Mouse (Mus musculus) liver, embryonic 13.5 days (tissue): ENCODE results near the gene Nop53. TPM values are rescaled to one million over a fixed set of nuclear protein-coding genes. Genes with fewer than 3 reads are reported as not detected.
A peak's percentile ranks its signal among the peaks of the same experiment; 100 is the strongest.

ENCODE experiments used
- ATAC-seq: fragments of 200-750 bp; cut with Nextera tagmentation; 2 replicates; pipeline ENCODE4 v1.8.0; 2017; ENCODE audit warnings: low read depth, mild to moderate bottlenecking, moderate number of reproducible peaks, moderate library complexity
- DNase-seq: peaks from one replicate; pipeline ENCODE4 v3.0.0; 2022
- H3K27ac ChIP-seq: fragments of 300-500 bp; sonication (generic); 2 replicates; pipeline ENCODE4 v1.5.1; 2015; ENCODE audit warnings: moderate library complexity, mild to moderate bottlenecking, inconsistent platforms
- H3K27me3 ChIP-seq: fragments of 300-500 bp; sonication (generic); 2 replicates; pipeline ENCODE4 v1.6.1; 2015; ENCODE audit warnings: mild to moderate bottlenecking, inconsistent platforms
- H3K36me3 ChIP-seq: fragments of 300-500 bp; sonication (generic); 2 replicates; pipeline ENCODE4 v1.6.1; 2015; ENCODE audit warnings: mild to moderate bottlenecking, inconsistent platforms
- H3K4me1 ChIP-seq: fragments of 300-500 bp; sonication (generic); replicated peaks from 2 replicates; pipeline ENCODE4 v1.6.1; 2015; ENCODE audit warnings: inconsistent platforms
- H3K4me2 ChIP-seq: fragments of 300-500 bp; sonication (generic); 2 replicates; pipeline ENCODE4 v1.6.1; 2015; ENCODE audit warnings: inconsistent platforms, mild to moderate bottlenecking, moderate library complexity
- H3K4me3 ChIP-seq: fragments of 300-500 bp; sonication (generic); replicated peaks from 2 replicates; pipeline ENCODE4 v1.5.1; 2015; ENCODE audit warnings: mild to moderate bottlenecking, inconsistent platforms
- H3K9ac ChIP-seq: fragments of 300-500 bp; sonication (generic); 2 replicates; pipeline ENCODE4 v1.6.1; 2015; ENCODE audit warnings: mild to moderate bottlenecking, inconsistent platforms
- H3K9me3 ChIP-seq: fragments of 300-500 bp; sonication (generic); replicated peaks from 2 replicates; pipeline ENCODE4 v1.6.1; 2016; ENCODE audit warnings: inconsistent platforms
- WGBS: fragments of 180-500 bp; shearing (Covaris S2); methylation state at CpG from one replicate; pipeline ENCODE4 v1.1.7; 2015; ENCODE audit not compliant: insufficient replicate concordance; 5-methylcytosine and 5-hydroxymethylcytosine counted together
- polyA plus RNA-seq: library from polyadenylated mRNA; unstranded; fragments of >200 nt; fragmentation: Nextera tagmentation; extraction: Ambion mirVana; gene quantifications from 2 replicates; pipeline ENCODE4 v1.2.1, GENCODE M21; 2015

Gene Nop53
- polyA plus RNA-seq, 1 experiment from 2014 or later: 122 TPM

DNA sequence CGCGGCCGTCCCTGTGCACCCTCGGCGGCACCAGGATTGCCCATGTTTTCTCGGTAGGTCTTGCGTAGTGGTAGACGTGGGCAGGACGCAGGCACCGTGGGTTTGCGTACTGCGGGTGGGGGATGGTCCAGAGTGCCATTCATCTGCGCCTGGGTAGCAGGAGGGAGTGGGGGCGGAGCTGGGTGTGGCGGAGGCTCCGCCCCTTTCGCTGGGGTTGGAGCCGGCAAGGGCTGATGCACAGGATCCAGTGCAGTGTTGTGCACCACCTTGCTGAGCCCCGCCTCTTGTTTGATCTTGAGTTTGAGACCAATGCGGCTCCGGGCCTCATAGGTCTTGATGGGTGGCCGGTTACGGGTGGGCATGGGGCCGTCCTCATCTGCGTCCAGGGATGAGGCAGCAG lies 26.4 kb upstream of the Nop53 start:
- H3K4me3 ChIP-seq: no peak overlapping the region
- H3K36me3 ChIP-seq: peaks cover 48% of the 10 kb centered on the region
- WGBS: 81% methylated on average over 25 of the region's 25 CpGs
- ATAC-seq (no peak), DNase-seq (no peak)
- H3K27me3 ChIP-seq: no peaks in the 10 kb centered on the region
- no peak overlapping the region for H3K4me2 ChIP-seq
- no peak overlapping the region for H3K27ac ChIP-seq
- peaks cover 13% of the 10 kb centered on the region for H3K4me1 ChIP-seq
- no peak overlapping the region for H3K9ac ChIP-seq
- no peaks in the 10 kb centered on the region for H3K9me3 ChIP-seq

GRCm38 (mm10) chr7:15969674-15970073 lies 23.8 kb upstream of the Nop53 start:
- Histone ChIP-seq H3K9ac (no peak overlapping the region), H3K4me1 (peaks cover 19% of the 10 kb centered on the region), H3K9me3 (no peaks in the 10 kb centered on the region), H3K4me2 (no peak overlapping the region), H3K27ac (no peak overlapping the region), H3K4me3 (no peak overlapping the region), H3K36me3 (peaks cover 33% of the 10 kb centered on the region), H3K27me3 (no peaks in the 10 kb centered on the region)
- DNase-seq (no peak), ATAC-seq (no peak)
- WGBS: 69% methylated on average over 3 of the region's 3 CpGs

DNA sequence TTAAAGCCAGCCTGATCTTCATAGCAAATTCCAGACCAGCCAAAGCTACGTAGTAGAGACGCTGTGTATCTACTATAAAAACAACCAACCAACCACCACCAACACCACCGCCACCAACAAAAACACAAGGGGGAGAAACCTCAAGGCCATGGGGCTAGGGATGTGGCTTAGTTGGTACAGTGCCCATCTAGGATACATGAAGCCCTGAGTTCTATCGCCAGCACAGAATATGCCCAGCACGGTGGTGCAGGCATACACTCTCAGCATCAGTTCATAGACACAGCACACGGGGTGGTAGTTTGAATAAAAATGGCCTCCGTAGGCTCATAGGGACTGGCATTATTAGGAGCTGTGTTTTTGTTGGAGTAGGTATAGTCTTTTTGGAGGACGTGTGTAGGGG lies 22.4 kb upstream of the Nop53 start:
- Histone ChIP-seq H3K4me3 (no peak overlapping the region), H3K27me3 (no peaks in the 10 kb centered on the region), H3K9me3 (no peaks in the 10 kb centered on the region), H3K9ac (no peak overlapping the region), H3K4me2 (no peak overlapping the region), H3K36me3 (peaks cover 22% of the 10 kb centered on the region), H3K27ac (no peak overlapping the region), H3K4me1 (peaks cover 32% of the 10 kb centered on the region)
- ATAC-seq (no peak), DNase-seq (no peak)
- WGBS: 82% methylated on average over 8 of the region's 8 CpGs

DNA sequence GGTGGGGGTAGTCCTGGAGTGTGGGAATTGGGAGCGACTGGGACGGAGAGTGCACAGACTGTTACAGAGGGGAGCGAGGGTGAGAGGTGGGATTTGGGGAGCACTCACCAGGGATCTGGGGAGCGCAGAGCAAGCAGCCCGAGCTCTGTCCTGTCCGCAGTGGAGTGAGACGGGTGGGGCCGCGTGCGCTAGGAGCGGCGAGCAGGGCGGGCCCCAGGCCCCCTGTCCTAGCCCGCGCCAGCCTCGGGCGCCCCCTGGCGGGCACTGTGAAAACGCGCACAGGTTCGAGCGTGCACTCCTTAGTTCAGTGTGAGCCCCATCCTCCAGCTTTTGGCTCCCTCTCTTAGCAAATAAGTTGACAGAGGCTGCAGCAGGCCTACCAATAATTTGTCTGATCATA lies 21.4 kb upstream of the Nop53 start, which contains the start of gene Ehd2:
TSS of gene Ehd2 (minus strand) at position 256 of the 400 bp plus-strand sequence.
- peak within 1 kb of the TSS; percentile 67 for H3K4me2 ChIP-seq
- H3K4me1 ChIP-seq: peaks cover 34% of the 10 kb centered on the region
- no peaks in the 10 kb centered on the region for H3K27me3 ChIP-seq
- DNase-seq: peak; percentile 54
- H3K36me3 ChIP-seq: peaks cover 11% of the 10 kb centered on the region
- H3K27ac ChIP-seq: no peak within 1 kb of the TSS
- no peaks in the 10 kb centered on the region for H3K9me3 ChIP-seq
- H3K9ac ChIP-seq: peak within 1 kb of the TSS; percentile 66
- WGBS: 3% methylated on average over 22 of the region's 22 CpGs
- peak; percentile 86 for ATAC-seq
- peak within 1 kb of the TSS; percentile 51 for H3K4me3 ChIP-seq

GRCm38 (mm10) chr7:15966489-15966888 lies 20.6 kb upstream of the Nop53 start:
- Histone ChIP-seq H3K27me3 (peaks cover 7% of the 10 kb centered on the region; the same call in 1 of the 2 replicates), H3K4me2 (peak overlapping the region; percentile 67), H3K4me3 (peak overlapping the region; percentile 51; the same call in 1 of the 2 replicates), H3K36me3 (peaks cover 3% of the 10 kb centered on the region), H3K4me1 (peaks cover 32% of the 10 kb centered on the region), H3K9me3 (no peaks in the 10 kb centered on the region), H3K27ac (no peak overlapping the region), H3K9ac (no peak overlapping the region)
- 32% methylated on average over 3 of the region's 3 CpGs for WGBS
- DNase-seq: no peak
- no peak for ATAC-seq

DNA sequence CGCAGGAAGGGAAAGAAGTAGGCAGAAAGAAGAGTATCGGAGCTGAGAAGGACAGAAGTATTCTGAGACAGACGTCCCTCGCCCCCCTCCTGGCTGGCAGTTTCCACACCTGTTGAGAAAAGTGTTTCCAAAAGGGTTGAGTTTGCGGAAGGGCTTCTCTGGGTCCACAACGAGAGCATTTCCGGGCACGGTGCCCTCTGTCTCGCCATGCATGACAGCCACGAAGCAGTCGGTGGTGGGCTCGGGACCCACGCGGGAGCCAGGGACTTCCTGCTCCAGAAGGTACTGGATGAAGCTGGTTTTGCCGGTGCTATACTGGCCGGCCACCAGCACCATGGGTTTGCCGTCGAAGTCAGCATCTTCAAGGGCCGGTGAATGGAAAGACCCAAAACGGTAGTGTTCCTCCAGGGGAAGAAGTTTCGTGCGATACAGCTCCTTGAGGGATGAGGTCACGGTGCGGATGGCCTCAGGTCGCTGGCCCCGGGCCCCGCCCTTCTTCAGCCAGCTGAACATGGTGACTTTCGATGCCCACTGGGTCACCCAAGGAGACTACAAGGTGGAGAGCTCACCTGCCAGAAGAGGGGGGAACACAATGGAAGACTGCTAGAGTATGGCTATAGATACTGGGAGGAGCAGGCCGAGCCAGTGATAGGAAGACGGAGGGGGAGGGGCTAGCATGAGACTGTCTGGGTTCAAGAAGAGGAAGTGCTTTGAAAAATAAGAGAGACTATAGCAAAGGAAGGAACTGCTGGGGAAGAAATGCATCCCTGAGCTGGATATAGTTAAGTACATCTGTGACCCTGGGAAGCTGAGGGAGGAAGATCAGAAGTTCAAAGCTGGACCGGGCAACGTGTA lies 18.2 kb upstream of the Nop53 start:
- no peak for DNase-seq
- Histone ChIP-seq H3K9me3 (no peaks in the 10 kb centered on the region), H3K27me3 (peaks cover 9% of the 10 kb centered on the region; the same call in 1 of the 2 replicates), H3K4me1 (peaks cover 32% of the 10 kb centered on the region), H3K4me3 (no peak overlapping the region), H3K9ac (no peak overlapping the region), H3K4me2 (no peak overlapping the region), H3K36me3 (no peaks in the 10 kb centered on the region), H3K27ac (no peak overlapping the region)
- no peak for ATAC-seq
- 61% methylated on average over 32 of the region's 32 CpGs for WGBS

GRCm38 (mm10) chr7:15962311-15963288 lies 16.7 kb upstream of the Nop53 start:
- Histone ChIP-seq H3K9me3 (no peaks in the 10 kb centered on the region), H3K9ac (no peak overlapping the region), H3K36me3 (no peaks in the 10 kb centered on the region), H3K4me3 (no peak overlapping the region), H3K27ac (peak overlapping the region; percentile 2), H3K4me2 (no peak overlapping the region), H3K27me3 (peaks cover 10% of the 10 kb centered on the region), H3K4me1 (peaks cover 30% of the 10 kb centered on the region)
- ATAC-seq: no peak
- no peak for DNase-seq
- 59% methylated on average over 10 of the region's 12 CpGs for WGBS

- H3K27me3 ChIP-seq: peaks cover 18% of the 10 kb centered on the region
- no peaks in the 10 kb centered on the region for H3K9me3 ChIP-seq
- no peak overlapping the region; the same call in 1 of the 2 replicates for H3K27ac ChIP-seq
- WGBS: 66% methylated on average over 7 of the region's 7 CpGs
- H3K4me1 ChIP-seq: peaks cover 25% of the 10 kb centered on the region
- H3K9ac ChIP-seq: no peak overlapping the region
- ATAC-seq: no peak
- H3K36me3 ChIP-seq: 0 out of 2 replicates have a peak, but pooled peaks cover 3% of the 10 kb centered on the region
- H3K4me3 ChIP-seq: no peak overlapping the region
- no peak overlapping the region for H3K4me2 ChIP-seq
- no peak for DNase-seq
Measured at GRCm38 (mm10) chr7:15961798-15962197, 15.9 kb upstream of the Nop53 start.

GRCm38 (mm10) chr7:15961239-15961638 lies 15.4 kb upstream of the Nop53 start:
- H3K4me1 ChIP-seq: peaks cover 22% of the 10 kb centered on the region
- H3K9me3 ChIP-seq: no peaks in the 10 kb centered on the region
- H3K27ac ChIP-seq: no peak overlapping the region
- 48% methylated on average over 4 of the region's 4 CpGs for WGBS
- ATAC-seq (no peak), DNase-seq (no peak)
- H3K4me3 ChIP-seq: no peak overlapping the region
- H3K27me3 ChIP-seq: peaks cover 24% of the 10 kb centered on the region
- H3K36me3 ChIP-seq: 0 out of 2 replicates have a peak, but pooled peaks cover 3% of the 10 kb centered on the region
- no peak overlapping the region for H3K4me2 ChIP-seq
- H3K9ac ChIP-seq: no peak overlapping the region

- H3K36me3 ChIP-seq: 0 out of 2 replicates have a peak, but pooled peaks cover 3% of the 10 kb centered on the region
- H3K27ac ChIP-seq: no peak overlapping the region
- no peak overlapping the region for H3K4me2 ChIP-seq
- no peak overlapping the region for H3K9ac ChIP-seq
- ATAC-seq (no peak), DNase-seq (no peak)
- peaks cover 25% of the 10 kb centered on the region for H3K27me3 ChIP-seq
- peaks cover 27% of the 10 kb centered on the region for H3K4me1 ChIP-seq
- no peak overlapping the region for H3K4me3 ChIP-seq
- H3K9me3 ChIP-seq: no peaks in the 10 kb centered on the region
- WGBS: 62% methylated on average over 4 of the region's 4 CpGs
Measured at GRCm38 (mm10) chr7:15960691-15961090, 14.8 kb upstream of the Nop53 start.

- Histone ChIP-seq H3K27me3 (peaks cover 16% of the 10 kb centered on the region), H3K4me3 (no peak overlapping the region), H3K36me3 (0 out of 2 replicates have a peak, but pooled peaks cover 7% of the 10 kb centered on the region), H3K4me1 (peaks cover 49% of the 10 kb centered on the region), H3K4me2 (no peak overlapping the region), H3K9ac (no peak overlapping the region), H3K9me3 (peaks cover 3% of the 10 kb centered on the region; the same call in 1 of the 2 replicates), H3K27ac (no peak overlapping the region)
- 74% methylated on average over 5 of the region's 5 CpGs for WGBS
- ATAC-seq (no peak), DNase-seq (no peak)
Measured at GRCm38 (mm10) chr7:15956143-15956542, 10.3 kb upstream of the Nop53 start.
